Mouse (Mus musculus): Measurements from ENCODE around the gene Iqcf4. TPM values are rescaled to one million over a fixed set of nuclear protein-coding genes. Genes with fewer than 3 reads are reported as not detected.
A peak's percentile ranks its signal among the peaks of the same experiment; 100 is the strongest.

Iqcf4 gene
- total and polyA plus RNA-seq, 3 experiments = not detected

- Histone ChIP-seq H3K9me3 (replicated peaks; ENCODE audit: low read length) (peaks cover 5% of the 10 kb centered on the region), H3K9ac (ENCODE audit: insufficient read depth, low read depth) (no peak overlapping the region), H3K27ac (ENCODE audit: insufficient read depth, low read depth) (no peak overlapping the region), H3K79me2 (replicated peaks; ENCODE audit: control insufficient read depth, extremely low read depth, insufficient read depth, poor library complexity, severe bottlenecking) (no peaks in the 10 kb centered on the region), H3K4me2 (ENCODE audit: insufficient read depth, low read depth, poor library complexity, severe bottlenecking) (no peak overlapping the region), H3K4me3 (replicated peaks in 1 of 3; ENCODE audit: low read depth in 2 of 3, low read length in 2 of 3, poor library complexity in 1 of 3) (no peak overlapping the region), H3K36me3 (replicated peaks in 1 of 2; ENCODE audit: control insufficient read depth in 1 of 2, insufficient read depth in 1 of 2, low read length in 1 of 2) (no peaks in the 10 kb centered on the region), H3K4me1 (ENCODE audit: control insufficient read depth in 1 of 2, insufficient read depth in 2 of 2) (no peaks in the 10 kb centered on the region; a peak in 1 of 4 replicates), H3K27me3 (replicated peaks) (no peaks in the 10 kb centered on the region)
- in situ Hi-C loops (cut with MboI; ENCODE audit: low pct_ligation_motif_present, low pct_unique_long_range_greater_than_20kb, low sequenced_read_pairs) = no loop called here
- DNase-seq (ENCODE audit: extremely low read depth) = no peak
- dilution Hi-C loops (cut with MboI; ENCODE audit: extremely low pct_ligation_motif_present, extremely low pct_unique_long_range_greater_than_20kb, low sequenced_read_pairs) = no loop called here
- TF ChIP-seq ZMIZ1 (IDR thresholded peaks at IDR 0.05; ENCODE audit: low read depth, low read length) = no peak
- TF ChIP-seq POLR2AphosphoS2 (IDR thresholded peaks at IDR 0.05; ENCODE audit: low read depth, low read length) = no peak
- TF ChIP-seq RCOR1 (conservative IDR thresholded peaks at IDR 0.05; ENCODE audit: low read depth, low read length) = no peak
- TF ChIP-seq EP300 (IDR thresholded peaks at IDR 0.05; ENCODE audit: low read length) = no peak
- TF ChIP-seq ETS1 (conservative IDR thresholded peaks at IDR 0.05; ENCODE audit: low read depth, low read length) = no peak
- TF ChIP-seq CHD1 (IDR thresholded peaks at IDR 0.05; ENCODE audit: low read depth, low read length) = no peak
- TF ChIP-seq NELFE (IDR thresholded peaks at IDR 0.05; ENCODE audit: low read depth, low read length) = no peak
- TF ChIP-seq MYC (IDR thresholded peaks at IDR 0.05; ENCODE audit: low read depth, low read length) = no peak
These were observed 35.8 kb downstream of the Iqcf4 start for GRCm38 (mm10) chr9:106534975-106535374.

- Histone ChIP-seq H3K27me3 (replicated peaks) (peaks cover 1% of the 10 kb centered on the region), H3K9me3 (replicated peaks; ENCODE audit: low read length) (peaks cover 3% of the 10 kb centered on the region), H3K4me2 (ENCODE audit: insufficient read depth, low read depth, poor library complexity, severe bottlenecking) (no peak overlapping the region), H3K4me1 (ENCODE audit: control insufficient read depth in 1 of 2, insufficient read depth in 2 of 2) (no peaks in the 10 kb centered on the region; a peak in 1 of 4 replicates), H3K27ac (ENCODE audit: insufficient read depth, low read depth) (no peak overlapping the region), H3K9ac (ENCODE audit: insufficient read depth, low read depth) (no peak overlapping the region), H3K36me3 (replicated peaks in 1 of 2; ENCODE audit: control insufficient read depth in 1 of 2, insufficient read depth in 1 of 2, low read length in 1 of 2) (no peaks in the 10 kb centered on the region), H3K4me3 (replicated peaks in 1 of 3; ENCODE audit: low read depth in 2 of 3, low read length in 2 of 3, poor library complexity in 1 of 3) (no peak overlapping the region), H3K79me2 (replicated peaks; ENCODE audit: control insufficient read depth, extremely low read depth, insufficient read depth, poor library complexity, severe bottlenecking) (no peaks in the 10 kb centered on the region)
- TF ChIP-seq CTCF (conservative IDR thresholded peaks at IDR 0.05 in 1 of 2, IDR thresholded peaks at IDR 0.05 in 1 of 2; ENCODE audit: low read depth in 2 of 2, low read length in 2 of 2) (no peak), POLR2A (IDR thresholded peaks at IDR 0.05; ENCODE audit: low read depth, low read length) (no peak)
- in situ Hi-C loops (cut with MboI; ENCODE audit: low pct_ligation_motif_present, low pct_unique_long_range_greater_than_20kb, low sequenced_read_pairs) (no loop called here), dilution Hi-C loops (cut with MboI; ENCODE audit: extremely low pct_ligation_motif_present, extremely low pct_unique_long_range_greater_than_20kb, low sequenced_read_pairs) (no loop called here)
- DNase-seq (ENCODE audit: extremely low read depth) = no peak
These were observed 36.5 kb downstream of the Iqcf4 start for GRCm38 (mm10) chr9:106534296-106534695.

DNA sequence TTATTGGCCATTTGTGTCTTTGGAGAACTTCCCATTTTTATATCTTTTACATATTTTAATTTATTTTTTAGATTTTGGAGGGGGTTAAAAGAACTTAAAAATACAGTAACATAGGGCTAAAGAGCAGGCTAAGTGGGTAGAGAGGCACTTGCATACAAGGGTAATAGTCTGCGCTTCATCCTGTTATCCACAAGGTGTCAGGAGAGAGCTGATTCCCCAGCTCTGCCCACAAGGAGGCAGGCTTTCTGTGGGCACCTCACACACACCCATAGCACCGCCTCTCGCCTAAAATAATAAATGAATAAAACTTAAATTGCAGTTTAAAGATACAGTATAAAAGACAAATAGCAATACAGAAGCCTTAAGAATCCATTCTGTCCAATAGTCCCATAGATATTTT lies 39.0 kb downstream of the Iqcf4 start:
- Histone ChIP-seq H3K79me2 (replicated peaks; ENCODE audit: control insufficient read depth, extremely low read depth, insufficient read depth, poor library complexity, severe bottlenecking) (no peaks in the 10 kb centered on the region), H3K36me3 (replicated peaks in 1 of 2; ENCODE audit: control insufficient read depth in 1 of 2, insufficient read depth in 1 of 2, low read length in 1 of 2) (no peaks in the 10 kb centered on the region), H3K4me2 (ENCODE audit: insufficient read depth, low read depth, poor library complexity, severe bottlenecking) (no peak overlapping the region), H3K27ac (ENCODE audit: insufficient read depth, low read depth) (no peak overlapping the region), H3K27me3 (replicated peaks) (peaks cover 11% of the 10 kb centered on the region), H3K9me3 (replicated peaks; ENCODE audit: low read length) (peaks cover 3% of the 10 kb centered on the region), H3K9ac (ENCODE audit: insufficient read depth, low read depth) (no peak overlapping the region), H3K4me3 (replicated peaks in 1 of 3; ENCODE audit: low read depth in 2 of 3, low read length in 2 of 3, poor library complexity in 1 of 3) (no peak overlapping the region), H3K4me1 (ENCODE audit: control insufficient read depth in 1 of 2, insufficient read depth in 2 of 2) (no peaks in the 10 kb centered on the region; a peak in 1 of 4 replicates)
- dilution Hi-C loops (cut with MboI; ENCODE audit: extremely low pct_ligation_motif_present, extremely low pct_unique_long_range_greater_than_20kb, low sequenced_read_pairs) = no loop called here
- in situ Hi-C loops (cut with MboI; ENCODE audit: low pct_ligation_motif_present, low pct_unique_long_range_greater_than_20kb, low sequenced_read_pairs) = no loop called here
- peak; percentile 71 for DNase-seq (ENCODE audit: extremely low read depth)
- TF ChIP-seq PAX5 (IDR thresholded peaks at IDR 0.05; ENCODE audit: low read length) = no peak
- TF ChIP-seq SIN3A (IDR thresholded peaks at IDR 0.05; ENCODE audit: low read length) = no peak
- TF ChIP-seq ZKSCAN1 (IDR thresholded peaks at IDR 0.05; ENCODE audit: borderline replicate concordance, low read depth, low read length) = no peak
- no peak for TF ChIP-seq GABPA (IDR thresholded peaks at IDR 0.05; ENCODE audit: insufficient replicate concordance, low read depth, low read length)
- TF ChIP-seq MYC (IDR thresholded peaks at IDR 0.05; ENCODE audit: low read depth, low read length) = no peak
- TF ChIP-seq NELFE (IDR thresholded peaks at IDR 0.05; ENCODE audit: low read depth, low read length) = peak; percentile 81; the same call in 1 of the 2 replicates
- peak; percentile 83 for TF ChIP-seq SMC3 (IDR thresholded peaks at IDR 0.05; ENCODE audit: low read depth, low read length)
- peak; percentile 83 to 100 for TF ChIP-seq CTCF (conservative IDR thresholded peaks at IDR 0.05 in 1 of 2, IDR thresholded peaks at IDR 0.05 in 1 of 2; ENCODE audit: low read depth in 2 of 2, low read length in 2 of 2)
- 0 out of 2 replicates have a peak, but pooled peaks have one; percentile 20 for TF ChIP-seq JUND (conservative IDR thresholded peaks at IDR 0.05; ENCODE audit: low read depth, low read length)
- TF ChIP-seq BHLHE40 (IDR thresholded peaks at IDR 0.05; ENCODE audit: low read depth, low read length) = no peak
- no peak for TF ChIP-seq ZNF384 (IDR thresholded peaks at IDR 0.05; ENCODE audit: low read depth, low read length)
- no peak for TF ChIP-seq ETS1 (conservative IDR thresholded peaks at IDR 0.05; ENCODE audit: low read depth, low read length)
- peak; percentile 76 for TF ChIP-seq RAD21 (IDR thresholded peaks at IDR 0.05; ENCODE audit: low read depth, low read length)
- TF ChIP-seq ZMIZ1 (IDR thresholded peaks at IDR 0.05; ENCODE audit: low read depth, low read length) = no peak
